Mouse (Mus musculus): ENCODE results near the gene Ccrl2. TPM values are rescaled to one million over a fixed set of nuclear protein-coding genes. Genes with fewer than 3 reads are reported as not detected.

The Ccrl2 gene
- polyA plus RNA-seq, 1 experiment: 0.12 TPM

DNA sequence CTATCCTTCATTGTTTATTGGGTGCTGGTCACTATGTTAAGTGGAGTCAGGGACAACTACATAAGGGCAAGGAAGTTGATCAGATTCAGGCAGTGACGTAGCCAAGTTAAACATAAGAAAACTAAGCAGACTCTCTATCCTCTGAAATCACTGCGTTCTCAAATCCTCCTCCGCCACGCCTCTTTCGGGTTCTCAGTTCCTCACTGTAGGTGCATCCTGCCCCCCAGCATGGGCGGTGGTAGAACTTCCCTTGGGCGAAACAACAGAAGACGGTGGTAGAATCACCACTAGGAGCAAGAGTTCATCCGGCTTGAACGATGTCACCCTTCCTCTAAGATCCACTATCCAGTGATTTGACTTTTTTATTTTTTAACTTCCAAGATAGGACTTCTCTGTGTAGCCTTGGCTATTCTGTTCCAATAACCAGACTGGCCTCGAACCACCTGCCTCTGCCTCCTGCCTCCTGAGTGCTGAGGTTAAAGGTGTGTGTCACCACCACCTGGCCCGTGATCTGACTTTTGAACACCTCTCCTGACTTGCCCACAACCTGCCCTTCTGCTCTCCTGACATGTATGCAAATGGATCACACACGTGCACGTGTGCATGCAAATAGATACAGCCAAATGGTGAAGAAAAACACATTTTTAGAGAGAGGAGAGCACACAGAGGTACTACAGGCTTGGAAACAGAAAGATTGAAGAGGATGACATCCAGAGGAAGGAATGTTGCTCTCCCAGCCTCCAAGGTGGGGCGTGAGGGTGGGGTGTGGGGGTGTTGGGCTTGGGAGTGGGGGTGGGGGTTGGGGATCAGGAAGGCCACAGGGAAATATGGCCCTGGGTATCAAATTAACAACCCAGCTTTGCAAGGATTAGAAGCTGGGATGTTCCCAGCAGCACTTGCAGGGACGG, 39.4 kb upstream of the Ccrl2 start:
- TF ChIP-seq CEBPB (IDR thresholded peaks at IDR 0.05; ENCODE audit: insufficient read depth, poor library complexity, severe bottlenecking) (no peak), SRF (IDR thresholded peaks at IDR 0.05; ENCODE audit: control insufficient read depth, insufficient read length, low read depth) (no peak), POLR2A (IDR thresholded peaks at IDR 0.05; ENCODE audit: insufficient read length, low read depth) (no peak), REST (IDR thresholded peaks at IDR 0.05; ENCODE audit: insufficient read depth, insufficient read length) (no peak), USF1 (IDR thresholded peaks at IDR 0.05; ENCODE audit: low read depth) (no peak), POLR2AphosphoS2 (IDR thresholded peaks at IDR 0.05; ENCODE audit: insufficient read length, low read depth) (no peak), TCF12 (IDR thresholded peaks at IDR 0.05; ENCODE audit: insufficient read depth, poor library complexity, severe bottlenecking) (no peak), MAX (IDR thresholded peaks at IDR 0.05; ENCODE audit: low read depth) (no peak), E2F4 (IDR thresholded peaks at IDR 0.05; ENCODE audit: insufficient read depth) (no peak), MYOG (IDR thresholded peaks at IDR 0.05; ENCODE audit: control insufficient read depth in 1 of 3, insufficient read depth in 1 of 3, insufficient read length in 2 of 3, low read depth in 2 of 3) (no peak), TCF3 (IDR thresholded peaks at IDR 0.05; ENCODE audit: insufficient read length, low read depth) (no peak), MYOD1 (IDR thresholded peaks at IDR 0.05; ENCODE audit: control insufficient read depth in 1 of 3, insufficient read length in 2 of 3, low read depth in 2 of 3) (no peak)

DNA sequence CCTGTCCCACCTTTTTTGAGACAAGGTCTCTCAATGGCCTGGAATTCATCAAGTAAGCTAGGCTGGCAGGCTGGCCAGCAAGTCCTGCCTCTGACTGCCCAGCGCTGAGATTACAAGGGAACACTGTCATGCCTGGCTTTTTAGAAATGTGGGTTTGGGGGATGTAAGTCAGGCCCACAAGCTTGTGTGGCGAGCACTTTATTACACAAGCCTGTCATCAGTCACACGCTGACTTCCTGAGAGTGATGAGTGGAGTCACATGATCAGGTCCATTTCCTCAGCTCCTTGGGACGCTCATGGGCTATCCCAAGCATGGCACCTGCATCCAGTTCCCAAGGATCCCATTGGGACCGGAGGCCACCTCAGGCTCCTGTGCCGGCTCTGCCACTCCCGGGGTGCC, 38.4 kb upstream of the Ccrl2 start:
- Histone ChIP-seq H3K4me3 (no peak overlapping the region), H3K36me3 (ENCODE audit: control insufficient read depth, insufficient read depth) (no peaks in the 10 kb centered on the region), H3K27me3 (ENCODE audit: control insufficient read depth, insufficient read depth, insufficient read length) (no peaks in the 10 kb centered on the region), H3K4me2 (ENCODE audit: low read depth) (no peak overlapping the region), H3ac (ENCODE audit: control insufficient read depth, insufficient read length) (no peak overlapping the region), H3K79me2 (ENCODE audit: control insufficient read depth, insufficient read depth) (no peaks in the 10 kb centered on the region)
- no peak for TF ChIP-seq CEBPB (IDR thresholded peaks at IDR 0.05; ENCODE audit: insufficient read depth, poor library complexity, severe bottlenecking)
- TF ChIP-seq MYOG (IDR thresholded peaks at IDR 0.05; ENCODE audit: control insufficient read depth in 1 of 3, insufficient read depth in 1 of 3, insufficient read length in 2 of 3, low read depth in 2 of 3): no peak
- TF ChIP-seq POLR2A (IDR thresholded peaks at IDR 0.05; ENCODE audit: insufficient read length, low read depth): no peak
- no peak for TF ChIP-seq MYOD1 (IDR thresholded peaks at IDR 0.05; ENCODE audit: control insufficient read depth in 1 of 3, insufficient read length in 2 of 3, low read depth in 2 of 3)
- TF ChIP-seq MAX (IDR thresholded peaks at IDR 0.05; ENCODE audit: low read depth): no peak
- no peak for TF ChIP-seq SRF (IDR thresholded peaks at IDR 0.05; ENCODE audit: control insufficient read depth, insufficient read length, low read depth)
- TF ChIP-seq TCF12 (IDR thresholded peaks at IDR 0.05; ENCODE audit: insufficient read depth, poor library complexity, severe bottlenecking): no peak
- TF ChIP-seq E2F4 (IDR thresholded peaks at IDR 0.05; ENCODE audit: insufficient read depth): no peak
- TF ChIP-seq POLR2AphosphoS2 (IDR thresholded peaks at IDR 0.05; ENCODE audit: insufficient read length, low read depth): no peak
- no peak for TF ChIP-seq USF1 (IDR thresholded peaks at IDR 0.05; ENCODE audit: low read depth)
- no peak for TF ChIP-seq TCF3 (IDR thresholded peaks at IDR 0.05; ENCODE audit: insufficient read length, low read depth)
- no peak for TF ChIP-seq REST (IDR thresholded peaks at IDR 0.05; ENCODE audit: insufficient read depth, insufficient read length)

More for the DNA sequence above, 39.4 kb upstream of the Ccrl2 start:
- Histone ChIP-seq H3K27me3 (ENCODE audit: control insufficient read depth, insufficient read depth, insufficient read length) (no peaks in the 10 kb centered on the region), H3ac (ENCODE audit: control insufficient read depth, insufficient read length) (no peak overlapping the region), H3K4me3 (no peak overlapping the region), H3K36me3 (ENCODE audit: control insufficient read depth, insufficient read depth) (no peaks in the 10 kb centered on the region), H3K79me2 (ENCODE audit: control insufficient read depth, insufficient read depth) (no peaks in the 10 kb centered on the region), H3K4me2 (ENCODE audit: low read depth) (no peak overlapping the region)

- H3K79me2 ChIP-seq (ENCODE audit: control insufficient read depth, insufficient read depth): no peaks in the 10 kb centered on the region
- no peaks in the 10 kb centered on the region for H3K36me3 ChIP-seq (ENCODE audit: control insufficient read depth, insufficient read depth)
- H3K27me3 ChIP-seq (ENCODE audit: control insufficient read depth, insufficient read depth, insufficient read length): no peaks in the 10 kb centered on the region
- H3K4me2 ChIP-seq (ENCODE audit: low read depth): no peak overlapping the region
- TF ChIP-seq USF1 (IDR thresholded peaks at IDR 0.05; ENCODE audit: low read depth) (no peak), TCF3 (IDR thresholded peaks at IDR 0.05; ENCODE audit: insufficient read length, low read depth) (no peak), E2F4 (IDR thresholded peaks at IDR 0.05; ENCODE audit: insufficient read depth) (no peak), POLR2AphosphoS2 (IDR thresholded peaks at IDR 0.05; ENCODE audit: insufficient read length, low read depth) (no peak), MYOD1 (IDR thresholded peaks at IDR 0.05; ENCODE audit: control insufficient read depth in 1 of 3, insufficient read length in 2 of 3, low read depth in 2 of 3) (no peak), TCF12 (IDR thresholded peaks at IDR 0.05; ENCODE audit: insufficient read depth, poor library complexity, severe bottlenecking) (no peak), REST (IDR thresholded peaks at IDR 0.05; ENCODE audit: insufficient read depth, insufficient read length) (no peak), MAX (IDR thresholded peaks at IDR 0.05; ENCODE audit: low read depth) (no peak), CEBPB (IDR thresholded peaks at IDR 0.05; ENCODE audit: insufficient read depth, poor library complexity, severe bottlenecking) (no peak), SRF (IDR thresholded peaks at IDR 0.05; ENCODE audit: control insufficient read depth, insufficient read length, low read depth) (no peak), MYOG (IDR thresholded peaks at IDR 0.05; ENCODE audit: control insufficient read depth in 1 of 3, insufficient read depth in 1 of 3, insufficient read length in 2 of 3, low read depth in 2 of 3) (no peak), POLR2A (IDR thresholded peaks at IDR 0.05; ENCODE audit: insufficient read length, low read depth) (no peak)
- no peak overlapping the region for H3K4me3 ChIP-seq
- no peak overlapping the region for H3ac ChIP-seq (ENCODE audit: control insufficient read depth, insufficient read length)
Measured at GRCm38 (mm10) chr9:111094626-111095025, 37.3 kb upstream of the Ccrl2 start.

DNA sequence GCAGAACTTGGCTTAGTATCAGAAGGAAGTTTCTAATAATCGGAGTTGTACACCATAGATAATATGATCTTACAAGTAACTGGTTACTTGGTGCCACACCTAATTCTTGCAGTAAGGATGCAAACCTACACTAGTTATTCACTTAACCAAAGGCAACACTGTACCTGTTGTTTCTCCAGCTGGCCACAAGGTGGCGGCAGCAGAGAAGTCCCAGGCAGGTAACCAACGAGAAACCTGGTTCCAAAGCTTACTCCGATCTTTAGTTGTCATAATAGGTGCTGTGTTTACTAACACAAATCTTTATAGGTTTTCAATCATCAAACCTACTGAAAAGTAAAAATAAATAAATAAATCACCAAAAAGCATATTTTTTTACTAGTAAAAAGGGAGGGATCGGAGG, 35.8 kb upstream of the Ccrl2 start:
- Histone ChIP-seq H3K4me2 (ENCODE audit: low read depth) (no peak overlapping the region), H3K27me3 (ENCODE audit: control insufficient read depth, insufficient read depth, insufficient read length) (no peaks in the 10 kb centered on the region), H3K36me3 (ENCODE audit: control insufficient read depth, insufficient read depth) (no peaks in the 10 kb centered on the region), H3ac (ENCODE audit: control insufficient read depth, insufficient read length) (no peak overlapping the region), H3K4me3 (no peak overlapping the region), H3K79me2 (ENCODE audit: control insufficient read depth, insufficient read depth) (no peaks in the 10 kb centered on the region)
- TF ChIP-seq MYOG (IDR thresholded peaks at IDR 0.05; ENCODE audit: control insufficient read depth in 1 of 3, insufficient read depth in 1 of 3, insufficient read length in 2 of 3, low read depth in 2 of 3): no peak
- no peak for TF ChIP-seq MAX (IDR thresholded peaks at IDR 0.05; ENCODE audit: low read depth)
- no peak for TF ChIP-seq POLR2A (IDR thresholded peaks at IDR 0.05; ENCODE audit: insufficient read length, low read depth)
- no peak for TF ChIP-seq TCF3 (IDR thresholded peaks at IDR 0.05; ENCODE audit: insufficient read length, low read depth)
- no peak for TF ChIP-seq POLR2AphosphoS2 (IDR thresholded peaks at IDR 0.05; ENCODE audit: insufficient read length, low read depth)
- TF ChIP-seq E2F4 (IDR thresholded peaks at IDR 0.05; ENCODE audit: insufficient read depth): no peak
- TF ChIP-seq CEBPB (IDR thresholded peaks at IDR 0.05; ENCODE audit: insufficient read depth, poor library complexity, severe bottlenecking): no peak
- TF ChIP-seq TCF12 (IDR thresholded peaks at IDR 0.05; ENCODE audit: insufficient read depth, poor library complexity, severe bottlenecking): no peak
- TF ChIP-seq USF1 (IDR thresholded peaks at IDR 0.05; ENCODE audit: low read depth): no peak
- no peak for TF ChIP-seq SRF (IDR thresholded peaks at IDR 0.05; ENCODE audit: control insufficient read depth, insufficient read length, low read depth)
- TF ChIP-seq REST (IDR thresholded peaks at IDR 0.05; ENCODE audit: insufficient read depth, insufficient read length): no peak
